Mouse (Mus musculus) lung, adult 2 months (tissue): ENCODE measurements around the gene Pakap.

Experiments used
- CTCF ChIP-seq: fragments of 200-500 bp; IDR thresholded peaks from 2 replicates; pipeline ENCODE4 v1.5.1; 2011; ENCODE audit warnings: mild to moderate bottlenecking, low read length, control low read depth; ENCODE audit not compliant: insufficient read depth
- POLR2A ChIP-seq: fragments of 200-500 bp; IDR thresholded peaks from 2 replicates; pipeline ENCODE4 v1.6.1; 2011; ENCODE audit warnings: low read depth, mild to moderate bottlenecking, control low read depth, low read length, borderline replicate concordance; ENCODE audit errors: extremely low read depth

DNA sequence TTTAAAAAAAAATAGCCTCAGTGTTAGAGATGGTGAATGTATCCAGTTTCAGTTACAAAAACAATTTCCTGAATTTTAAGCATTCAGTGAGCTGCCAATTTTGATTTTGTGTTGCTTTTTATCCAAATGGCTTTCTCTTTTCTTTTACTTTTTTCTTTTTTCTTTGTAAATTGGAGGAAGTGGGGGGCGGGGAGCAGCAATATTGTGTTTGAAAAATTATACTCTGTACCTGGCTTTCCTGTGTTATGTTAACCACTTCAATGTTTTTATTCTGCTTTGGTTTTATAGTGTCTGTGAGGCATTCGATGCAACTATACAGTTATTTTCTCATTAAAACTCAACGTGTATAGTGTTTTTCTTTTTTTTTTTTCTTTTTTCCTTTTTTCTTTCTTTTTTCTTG, 328.7 kb downstream of the Pakap start:
- TF ChIP-seq CTCF, result no peak
- no peak for TF ChIP-seq POLR2A
